In genomic region chr3:144561511-144562250, GRCm38 (mm10) we compare ENCODE assay signal across 8 mouse cellular contexts. TPM values are rescaled to one million over a fixed set of nuclear protein-coding genes. Genes with fewer than 3 reads are reported as not detected.
DNase-seq lines count a peak whose midpoint lies in the region; ATAC-seq and TF ChIP-seq lines count a peak whose summit lies in the region.

No protein-coding gene starts in this region.

- no peak overlapping the region for H3K9ac ChIP-seq in kidney, embryonic 16.5 days (replicated peaks; ENCODE audit: low read length)
- H3K9ac ChIP-seq in heart, postnatal 0 days (replicated peaks; ENCODE audit: low read depth, low read length) = peak overlapping the region; percentile 28; the same call in 1 of the 2 replicates

- 64% methylated on average over 22 of the region's 22 CpGs for WGBS in kidney, embryonic 16.5 days
- 43% methylated on average over 22 of the region's 22 CpGs for WGBS in heart, postnatal 0 days

- no peaks in the 10 kb centered on the region for H3K36me3 ChIP-seq in kidney, embryonic 16.5 days (ENCODE audit: insufficient read depth, low read length)
- H3K36me3 ChIP-seq in heart, postnatal 0 days (replicated peaks; ENCODE audit: control insufficient read depth, insufficient read depth, low read length) = no peaks in the 10 kb centered on the region

- no peak for TF ChIP-seq CTCF in heart, postnatal 0 days (IDR thresholded peaks at IDR 0.05; ENCODE audit: low read depth)

- H3K9me3 ChIP-seq in kidney, embryonic 16.5 days (ENCODE audit: low read length) = no peaks in the 10 kb centered on the region
- no peaks in the 10 kb centered on the region for H3K9me3 ChIP-seq in heart, postnatal 0 days (replicated peaks; ENCODE audit: control insufficient read depth, low read length)

- no peaks in the 10 kb centered on the region for H3K27me3 ChIP-seq in kidney, embryonic 16.5 days (ENCODE audit: insufficient read depth, low read length)
- no peaks in the 10 kb centered on the region for H3K27me3 ChIP-seq in heart, postnatal 0 days (ENCODE audit: control insufficient read depth, insufficient read depth, low read length)

- peak; percentile 47; the same call in 1 of the 2 replicates for ATAC-seq in kidney, embryonic 16.5 days (ENCODE audit: low FRiP score, low TSS enrichment)
- ATAC-seq in heart, postnatal 0 days (ENCODE audit: insufficient read depth, low read depth) = peak; percentile 32
- ATAC-seq in megakaryocyte-erythroid progenitor cell, adult 5-6 weeks (replicated peaks; ENCODE audit: low FRiP score, low TSS enrichment, poor library complexity, severe bottlenecking) = peak; percentile 73

- no peak overlapping the region for H3K4me3 ChIP-seq in kidney, embryonic 16.5 days (ENCODE audit: low read length)
- H3K4me3 ChIP-seq in heart, postnatal 0 days (ENCODE audit: low read depth, low read length) = peak overlapping the region; percentile 29

- no peak for TF ChIP-seq EP300 in heart, postnatal 0 days (IDR thresholded peaks at IDR 0.05; ENCODE audit: low read depth)

- no peak for DNase-seq in kidney, postnatal 25 days
- peak; percentile 27 for DNase-seq in ZHBTc4 (ENCODE audit: low read depth, low spot score)
- no peak for DNase-seq in heart, postnatal 0 days (ENCODE audit: low spot score)
- no peak for DNase-seq in urinary bladder, postnatal 36 days (ENCODE audit: low spot score in 2 of 2)
- no peak for DNase-seq in right cerebral cortex, postnatal 25 days
- no peak for DNase-seq in cerebellum, adult 8-10 months

- no peak overlapping the region for H3K4me2 ChIP-seq in kidney, embryonic 16.5 days (replicated peaks; ENCODE audit: low read depth, low read length)
- peak overlapping the region; percentile 58 for H3K4me2 ChIP-seq in heart, postnatal 0 days (ENCODE audit: low read depth, low read length)

- H3K27ac ChIP-seq in kidney, embryonic 16.5 days (ENCODE audit: low read length) = no peak overlapping the region
- H3K27ac ChIP-seq in heart, postnatal 0 days (ENCODE audit: low read depth) = 0 out of 2 replicates have a peak overlapping the region, but pooled peaks have one; percentile 27

- H3K4me1 ChIP-seq in kidney, embryonic 16.5 days (ENCODE audit: insufficient read depth, low read length) = peaks cover 14% of the 10 kb centered on the region
- H3K4me1 ChIP-seq in heart, postnatal 0 days (ENCODE audit: control insufficient read depth, insufficient read depth) = peaks cover 23% of the 10 kb centered on the region

RNA-seq across cellular contexts. Expression of gene Hs2st1, which starts 8.3 kb away (rescaled TPM):
- 10.2 and 11.3 TPM in 2 replicates for polyA plus RNA-seq in kidney, embryonic 16.5 days (2015; fragmentation: Nextera tagmentation; extraction: Ambion mirVana)
- 9.0 and 16.1 TPM in 2 replicates for total RNA-seq in heart, postnatal 0 days (2014; rRNA removed; ENCODE audit: low replicate concordance)
- polyA plus RNA-seq in heart, postnatal 0 days (2015; fragmentation: Nextera tagmentation; extraction: Ambion mirVana) = 3.3 and 3.5 TPM in 2 replicates
- total RNA-seq in megakaryocyte-erythroid progenitor cell, adult 5-6 weeks (2014; fragmentation: Nextera tagmentation) = 11.6 and 14.2 TPM in 2 replicates
- total RNA-seq in megakaryocyte-erythroid progenitor cell, adult 5-6 weeks (2017) = 9.9 and 11.4 TPM in 2 replicates

RNA-seq across cellular contexts. Expression of gene Selenof, which starts 8.4 kb away (rescaled TPM):
- 645 and 709 TPM in 2 replicates for polyA plus RNA-seq in kidney, embryonic 16.5 days (2015; fragmentation: Nextera tagmentation; extraction: Ambion mirVana)
- total RNA-seq in heart, postnatal 0 days (2014; rRNA removed; ENCODE audit: low replicate concordance) = 245 and 260 TPM in 2 replicates
- polyA plus RNA-seq in heart, postnatal 0 days (2015; fragmentation: Nextera tagmentation; extraction: Ambion mirVana) = 416 and 439 TPM in 2 replicates
- 228 and 242 TPM in 2 replicates for total RNA-seq in megakaryocyte-erythroid progenitor cell, adult 5-6 weeks (2014; fragmentation: Nextera tagmentation)
- 570 and 661 TPM in 2 replicates for total RNA-seq in megakaryocyte-erythroid progenitor cell, adult 5-6 weeks (2017)
